Mouse (Mus musculus) regulatory T cell (primary cell): Measurements from ENCODE around the gene Art4.

ENCODE experiments used
- in situ Hi-C: fragments of 300-600 bp; cut with MboI, MseI; formaldehyde crosslinking; loops from one replicate; pipeline ENCODE4 v1.15.1; 2025; ENCODE audit warnings: high pct_unique_total_duplicates

Art4 gene

GRCm38 (mm10) chr6:136803739-136804633 lies 53.5 kb downstream of the Art4 start, which contains the start of gene Hist4h4:
Gene Hist4h4, minus strand, starts transcription at chr6:136804415.
- in situ Hi-C loops = loop anchor here (25.0 kb wide), 1 partner anchor 933 kb away; the partner anchor contains the start of gene Strap

GRCm38 (mm10) chr6:136803093-136803738 lies 54.3 kb downstream of the Art4 start:
- in situ Hi-C loops = loop anchor here (25.0 kb wide), 1 partner anchor 934 kb away; the partner anchor contains the start of gene Strap

- in situ Hi-C loops = loop anchor here (25.0 kb wide), 1 partner anchor 936 kb away; the partner anchor contains the start of gene Strap
Observed at GRCm38 (mm10) chr6:136801274-136801673, 56.3 kb downstream of the Art4 start.

- in situ Hi-C loops = loop anchor here (25.0 kb wide), 1 partner anchor 937 kb away; the partner anchor contains the start of gene Strap
Observed at GRCm38 (mm10) chr6:136800710-136801109, 56.8 kb downstream of the Art4 start.
